Mouse (Mus musculus): ENCODE data around the gene Mybpc3. TPM values are rescaled to one million over a fixed set of nuclear protein-coding genes. Genes with fewer than 3 reads are reported as not detected.

Gene Mybpc3
- polyA plus RNA-seq, 2 experiments: 0.12 to 0.29 TPM

- Histone ChIP-seq H3K4me2 (replicated peaks; ENCODE audit: low read depth, low read length, severe bottlenecking) (no peak overlapping the region), H3K36me3 (ENCODE audit: control insufficient read depth, insufficient read depth, low read length) (no peaks in the 10 kb centered on the region), H3K9me3 (ENCODE audit: control insufficient read depth, low read length) (no peaks in the 10 kb centered on the region), H3K27ac (replicated peaks; ENCODE audit: low read depth, low read length) (no peak overlapping the region), H3K9ac (ENCODE audit: low read depth, low read length, severe bottlenecking) (no peak overlapping the region), H3K4me3 (replicated peaks; ENCODE audit: low read length) (no peak overlapping the region), H3K4me1 (ENCODE audit: control insufficient read depth, insufficient read depth, low read length) (no peaks in the 10 kb centered on the region), H3K27me3 (ENCODE audit: control insufficient read depth, insufficient read depth, low read length) (no peaks in the 10 kb centered on the region)
- no peak for TF ChIP-seq POLR2A (IDR thresholded peaks at IDR 0.05; ENCODE audit: borderline replicate concordance, extremely low read depth, insufficient read depth, insufficient read length)
- 79% methylated on average over 6 of the region's 6 CpGs for WGBS
- DNase-seq (ENCODE audit: low spot score): no peak
- no peak for ATAC-seq (ENCODE audit: low FRiP score, low read depth)
Observed at GRCm38 (mm10) chr2:91123521-91123920, 5.6 kb downstream of the Mybpc3 start.

GRCm38 (mm10) chr2:91125101-91125500 lies 7.2 kb downstream of the Mybpc3 start:
- no peak overlapping the region for H3K4me2 ChIP-seq (replicated peaks; ENCODE audit: low read depth, low read length, severe bottlenecking)
- H3K9me3 ChIP-seq (ENCODE audit: control insufficient read depth, low read length): no peaks in the 10 kb centered on the region
- TF ChIP-seq POLR2A (IDR thresholded peaks at IDR 0.05; ENCODE audit: borderline replicate concordance, extremely low read depth, insufficient read depth, insufficient read length): no peak
- DNase-seq (ENCODE audit: low spot score) (no peak), ATAC-seq (ENCODE audit: low FRiP score, low read depth) (no peak)
- H3K36me3 ChIP-seq (ENCODE audit: control insufficient read depth, insufficient read depth, low read length): no peaks in the 10 kb centered on the region
- no peak overlapping the region for H3K9ac ChIP-seq (ENCODE audit: low read depth, low read length, severe bottlenecking)
- 80% methylated on average over 10 of the region's 10 CpGs for WGBS
- H3K4me1 ChIP-seq (ENCODE audit: control insufficient read depth, insufficient read depth, low read length): no peaks in the 10 kb centered on the region
- H3K27ac ChIP-seq (replicated peaks; ENCODE audit: low read depth, low read length): no peak overlapping the region
- no peak overlapping the region for H3K4me3 ChIP-seq (replicated peaks; ENCODE audit: low read length)
- no peaks in the 10 kb centered on the region for H3K27me3 ChIP-seq (ENCODE audit: control insufficient read depth, insufficient read depth, low read length)

GRCm38 (mm10) chr2:91128761-91129160 lies 10.8 kb downstream of the Mybpc3 start:
- 79% methylated on average over 5 of the region's 5 CpGs for WGBS

GRCm38 (mm10) chr2:91130126-91130525 lies 12.2 kb downstream of the Mybpc3 start:
- ATAC-seq (ENCODE audit: low FRiP score, low read depth) (no peak), DNase-seq (ENCODE audit: low spot score) (no peak)
- H3K4me3 ChIP-seq (replicated peaks; ENCODE audit: low read length): no peak overlapping the region
- WGBS: 91% methylated on average over 6 of the region's 6 CpGs
- no peak overlapping the region for H3K27ac ChIP-seq (replicated peaks; ENCODE audit: low read depth, low read length)
- no peak overlapping the region for H3K4me2 ChIP-seq (replicated peaks; ENCODE audit: low read depth, low read length, severe bottlenecking)
- H3K36me3 ChIP-seq (ENCODE audit: control insufficient read depth, insufficient read depth, low read length): no peaks in the 10 kb centered on the region
- no peaks in the 10 kb centered on the region for H3K4me1 ChIP-seq (ENCODE audit: control insufficient read depth, insufficient read depth, low read length)
- no peak overlapping the region for H3K9ac ChIP-seq (ENCODE audit: low read depth, low read length, severe bottlenecking)
- H3K27me3 ChIP-seq (ENCODE audit: control insufficient read depth, insufficient read depth, low read length): no peaks in the 10 kb centered on the region
- no peaks in the 10 kb centered on the region for H3K9me3 ChIP-seq (ENCODE audit: control insufficient read depth, low read length)
- no peak for TF ChIP-seq POLR2A (IDR thresholded peaks at IDR 0.05; ENCODE audit: borderline replicate concordance, extremely low read depth, insufficient read depth, insufficient read length)

More at GRCm38 (mm10) chr2:91128761-91129160, 10.8 kb downstream of the Mybpc3 start:
- Histone ChIP-seq H3K4me2 (replicated peaks; ENCODE audit: low read depth, low read length, severe bottlenecking) (no peak overlapping the region), H3K9me3 (ENCODE audit: control insufficient read depth, low read length) (no peaks in the 10 kb centered on the region), H3K27me3 (ENCODE audit: control insufficient read depth, insufficient read depth, low read length) (no peaks in the 10 kb centered on the region), H3K9ac (ENCODE audit: low read depth, low read length, severe bottlenecking) (no peak overlapping the region), H3K4me3 (replicated peaks; ENCODE audit: low read length) (no peak overlapping the region), H3K4me1 (ENCODE audit: control insufficient read depth, insufficient read depth, low read length) (no peaks in the 10 kb centered on the region), H3K27ac (replicated peaks; ENCODE audit: low read depth, low read length) (no peak overlapping the region), H3K36me3 (ENCODE audit: control insufficient read depth, insufficient read depth, low read length) (no peaks in the 10 kb centered on the region)
- TF ChIP-seq POLR2A (IDR thresholded peaks at IDR 0.05; ENCODE audit: borderline replicate concordance, extremely low read depth, insufficient read depth, insufficient read length): no peak
- DNase-seq (ENCODE audit: low spot score): no peak
- no peak for ATAC-seq (ENCODE audit: low FRiP score, low read depth)

- DNase-seq (ENCODE audit: low spot score) (no peak), ATAC-seq (ENCODE audit: low FRiP score, low read depth) (no peak)
- Histone ChIP-seq H3K27me3 (ENCODE audit: control insufficient read depth, insufficient read depth, low read length) (no peaks in the 10 kb centered on the region), H3K4me2 (replicated peaks; ENCODE audit: low read depth, low read length, severe bottlenecking) (no peak overlapping the region), H3K9ac (ENCODE audit: low read depth, low read length, severe bottlenecking) (no peak overlapping the region), H3K36me3 (ENCODE audit: control insufficient read depth, insufficient read depth, low read length) (no peaks in the 10 kb centered on the region), H3K4me3 (replicated peaks; ENCODE audit: low read length) (no peak overlapping the region), H3K27ac (replicated peaks; ENCODE audit: low read depth, low read length) (no peak overlapping the region), H3K9me3 (ENCODE audit: control insufficient read depth, low read length) (no peaks in the 10 kb centered on the region), H3K4me1 (ENCODE audit: control insufficient read depth, insufficient read depth, low read length) (no peaks in the 10 kb centered on the region)
- no peak for TF ChIP-seq POLR2A (IDR thresholded peaks at IDR 0.05; ENCODE audit: borderline replicate concordance, extremely low read depth, insufficient read depth, insufficient read length)
- WGBS: 88% methylated on average over 15 of the region's 15 CpGs
Observed at GRCm38 (mm10) chr2:91131251-91131650, 13.3 kb downstream of the Mybpc3 start.

GRCm38 (mm10) chr2:91132035-91132434 lies 14.1 kb downstream of the Mybpc3 start:
- no peak for DNase-seq (ENCODE audit: low spot score)
- Histone ChIP-seq H3K27me3 (ENCODE audit: control insufficient read depth, insufficient read depth, low read length) (no peaks in the 10 kb centered on the region), H3K4me1 (ENCODE audit: control insufficient read depth, insufficient read depth, low read length) (no peaks in the 10 kb centered on the region), H3K4me3 (replicated peaks; ENCODE audit: low read length) (no peak overlapping the region), H3K4me2 (replicated peaks; ENCODE audit: low read depth, low read length, severe bottlenecking) (no peak overlapping the region), H3K9ac (ENCODE audit: low read depth, low read length, severe bottlenecking) (no peak overlapping the region), H3K27ac (replicated peaks; ENCODE audit: low read depth, low read length) (no peak overlapping the region), H3K36me3 (ENCODE audit: control insufficient read depth, insufficient read depth, low read length) (no peaks in the 10 kb centered on the region), H3K9me3 (ENCODE audit: control insufficient read depth, low read length) (no peaks in the 10 kb centered on the region)
- no peak for TF ChIP-seq POLR2A (IDR thresholded peaks at IDR 0.05; ENCODE audit: borderline replicate concordance, extremely low read depth, insufficient read depth, insufficient read length)
- no peak for ATAC-seq (ENCODE audit: low FRiP score, low read depth)
- 58% methylated on average over 3 of the region's 3 CpGs for WGBS

All from limb, embryonic 14.5 days (tissue).